Mouse (Mus musculus) CH12.LX (cell line): ENCODE results near the gene Itch. TPM values are rescaled to one million over a fixed set of nuclear protein-coding genes. Genes with fewer than 3 reads are reported as not detected.

Source experiments
- DNase-seq: peaks from one replicate; pipeline ENCODE4 v3.0.0-alpha.2; 2013; ENCODE audit errors: extremely low read depth
- H3K27ac ChIP-seq: 2 replicates; pipeline ENCODE4 v1.5.1; 2012; ENCODE audit warnings: low read depth, mild to moderate bottlenecking, control low read depth, moderate library complexity; ENCODE audit not compliant: insufficient read depth
- H3K27me3 ChIP-seq: replicated peaks from 2 replicates; pipeline ENCODE3; 2012; ENCODE audit warnings: inconsistent platforms
- H3K36me3 ChIP-seq, 2 experiments: replicated peaks in 1 of 2; 2 replicates each; pipeline versions ENCODE3 to v1.6.1; 2012; ENCODE audit warnings: inconsistent platforms in 1 of 2, low read length in 1 of 2, mild to moderate bottlenecking in 1 of 2, mixed read lengths in 1 of 2, moderate library complexity in 1 of 2; ENCODE audit not compliant: control insufficient read depth in 1 of 2, insufficient read depth in 1 of 2
- H3K4me1 ChIP-seq, 2 experiments: 2 replicates each; pipeline ENCODE4 v1.6.1; 2012; ENCODE audit warnings: inconsistent platforms in 1 of 2, moderate library complexity in 1 of 2; ENCODE audit not compliant: insufficient read depth in 2 of 2, control insufficient read depth in 1 of 2
- H3K4me2 ChIP-seq: 2 replicates; pipeline ENCODE4 v1.6.1; 2012; ENCODE audit warnings: low read depth, mild to moderate bottlenecking, control low read depth; ENCODE audit not compliant: poor library complexity, insufficient read depth, severe bottlenecking
- H3K4me3 ChIP-seq, 3 experiments: fragments of 150-350 bp in 1 of 3; sonication (generic) in 1 of 3; replicated peaks in 1 of 3; 2 replicates each; pipeline versions ENCODE3 to v1.5.1; 2011 to 2012; ENCODE audit warnings: low read depth in 2 of 3, low read length in 2 of 3, mild to moderate bottlenecking in 2 of 3, moderate library complexity in 2 of 3, control low read depth in 1 of 3, improper control_type of control experiment in 1 of 3, inconsistent platforms in 1 of 3, mixed read lengths in 1 of 3; ENCODE audit not compliant: poor library complexity in 1 of 3
- H3K79me2 ChIP-seq: replicated peaks from 2 replicates; pipeline ENCODE4 v1.6.1; 2012; ENCODE audit warnings: mild to moderate bottlenecking, moderate library complexity; ENCODE audit not compliant: control insufficient read depth, poor library complexity, insufficient read depth, severe bottlenecking; ENCODE audit errors: extremely low read depth
- H3K9ac ChIP-seq: 2 replicates; pipeline ENCODE4 v1.6.1; 2012; ENCODE audit warnings: low read depth, mild to moderate bottlenecking, control low read depth, moderate library complexity; ENCODE audit not compliant: insufficient read depth
- H3K9me3 ChIP-seq: replicated peaks from 2 replicates; pipeline ENCODE3; 2012; ENCODE audit warnings: low read length, inconsistent platforms, mixed read lengths
- CHD2 ChIP-seq: IDR thresholded peaks from 2 replicates; pipeline ENCODE4 v1.6.1; 2011; ENCODE audit warnings: low read length, improper control_type of control experiment
- CTCF ChIP-seq, 2 experiments: IDR thresholded peaks in 1 of 2; conservative IDR thresholded peaks in 1 of 2; 2 replicates each; pipeline ENCODE4 v1.5.1; 2011 to 2012; ENCODE audit warnings: low read depth in 2 of 2, low read length in 2 of 2, improper control_type of control experiment in 1 of 2, inconsistent platforms in 1 of 2, mild to moderate bottlenecking in 1 of 2, moderate library complexity in 1 of 2
- ELF1 ChIP-seq: IDR thresholded peaks from 2 replicates; pipeline ENCODE4 v1.6.1; 2014; ENCODE audit warnings: low read depth, mild to moderate bottlenecking, inconsistent platforms, low read length, improper control_type of control experiment
- JUN ChIP-seq: IDR thresholded peaks from 2 replicates; pipeline ENCODE4 v1.6.1; 2011; ENCODE audit warnings: low read depth, mild to moderate bottlenecking, low read length, improper control_type of control experiment, moderate library complexity; ENCODE audit not compliant: insufficient read depth
- JUND ChIP-seq: conservative IDR thresholded peaks from 2 replicates; pipeline ENCODE4 v1.6.1; 2011; ENCODE audit warnings: low read depth, low read length, improper control_type of control experiment
- MAFK ChIP-seq: IDR thresholded peaks from 2 replicates; pipeline ENCODE4 v1.6.1; 2011; ENCODE audit warnings: low read length, improper control_type of control experiment; ENCODE audit not compliant: insufficient replicate concordance
- MAX ChIP-seq: IDR thresholded peaks from 2 replicates; pipeline ENCODE4 v1.6.1; 2011; ENCODE audit warnings: low read length, improper control_type of control experiment
- MXI1 ChIP-seq: IDR thresholded peaks from 2 replicates; pipeline ENCODE4 v1.6.1; 2011; ENCODE audit warnings: mild to moderate bottlenecking, low read depth, low read length, improper control_type of control experiment
- NELFE ChIP-seq: IDR thresholded peaks from 2 replicates; pipeline ENCODE4 v1.6.1; 2011; ENCODE audit warnings: low read depth, low read length, improper control_type of control experiment
- PAX5 ChIP-seq: IDR thresholded peaks from 2 replicates; pipeline ENCODE4 v1.6.1; 2012; ENCODE audit warnings: low read length, inconsistent platforms, mixed read lengths
- POLR2A ChIP-seq: IDR thresholded peaks from 2 replicates; pipeline ENCODE4 v1.6.1; 2011; ENCODE audit warnings: low read depth, mild to moderate bottlenecking, improper control_type of control experiment, low read length
- POLR2AphosphoS2 ChIP-seq: IDR thresholded peaks from 2 replicates; pipeline ENCODE4 v1.6.1; 2011; ENCODE audit warnings: low read depth, low read length, improper control_type of control experiment
- RAD21 ChIP-seq: IDR thresholded peaks from 2 replicates; pipeline ENCODE4 v1.6.1; 2011; ENCODE audit warnings: low read depth, mild to moderate bottlenecking, low read length, improper control_type of control experiment, moderate library complexity
- SIN3A ChIP-seq: IDR thresholded peaks from 2 replicates; pipeline ENCODE4 v1.6.1; 2012; ENCODE audit warnings: low read length, improper control_type of control experiment, inconsistent platforms
- SMC3 ChIP-seq: IDR thresholded peaks from 2 replicates; pipeline ENCODE4 v1.6.1; 2011; ENCODE audit warnings: low read depth, low read length, improper control_type of control experiment
- TBP ChIP-seq: conservative IDR thresholded peaks from 2 replicates; pipeline ENCODE4 v1.6.1; 2011; ENCODE audit warnings: low read depth, low read length, improper control_type of control experiment
- TCF12 ChIP-seq: IDR thresholded peaks from 2 replicates; pipeline ENCODE4 v1.6.1; 2014; ENCODE audit warnings: low read depth, mild to moderate bottlenecking, inconsistent platforms, low read length, improper control_type of control experiment
- USF1 ChIP-seq: IDR thresholded peaks from 2 replicates; pipeline ENCODE4 v1.6.1; 2014; ENCODE audit warnings: low read depth, mild to moderate bottlenecking, inconsistent platforms, low read length, improper control_type of control experiment
- ZC3H11A ChIP-seq: IDR thresholded peaks from 2 replicates; pipeline ENCODE4 v1.6.1; 2012; ENCODE audit warnings: low read depth, mild to moderate bottlenecking, inconsistent platforms, low read length, improper control_type of control experiment
- ZKSCAN1 ChIP-seq: IDR thresholded peaks from 2 replicates; pipeline ENCODE4 v1.6.1; 2012; ENCODE audit warnings: low read depth, inconsistent platforms, low read length, improper control_type of control experiment, borderline replicate concordance
- dilution Hi-C: fragments of 300-500 bp; cut with MboI; formaldehyde crosslinking; loops from 2 replicates; pipeline ENCODE4 v1.14.3; 2020; ENCODE audit warnings: low sequenced_read_pairs; ENCODE audit not compliant: extremely low pct_unique_long_range_greater_than_20kb, extremely low pct_ligation_motif_present
- in situ Hi-C: fragments of 300-500 bp; cut with MboI; formaldehyde crosslinking; loops from 3 replicates; pipeline ENCODE4 v1.14.3; 2019; ENCODE audit warnings: low sequenced_read_pairs, low pct_ligation_motif_present, low pct_unique_long_range_greater_than_20kb, mixed read lengths
- polyA plus RNA-seq: library from polyadenylated mRNA; unstranded; fragments of >175 nt; gene quantifications from 2 replicates; pipeline ENCODE4 v1.2.1, GENCODE M21; 2012; ENCODE audit warnings: low read depth; ENCODE audit not compliant: insufficient read length
- total RNA-seq, 2 experiments: library from RNA; depleted of rRNA; stranded (reverse); fragments of 300-350 nt in 1 of 2; fragments of >200 nt in 1 of 2; gene quantifications; 2 replicates each; pipeline ENCODE4 v1.2.3; 2012 to 2014

Itch gene
- total and polyA plus RNA-seq, 3 experiments = 25.3 to 46.6 (median 28.5) TPM

GRCm38 (mm10) chr2:155207419-155207818 lies 74.1 kb downstream of the Itch start:
- Histone ChIP-seq H3K4me3 (no peak overlapping the region), H3K9me3 (no peaks in the 10 kb centered on the region), H3K9ac (no peak overlapping the region), H3K4me1 (peaks cover 4 to 9% of the 10 kb centered on the region in 2 experiments; a peak in 2 of 4 replicates), H3K79me2 (no peaks in the 10 kb centered on the region), H3K27ac (no peak overlapping the region), H3K27me3 (no peaks in the 10 kb centered on the region), H3K36me3 (peaks cover 32 to 76% of the 10 kb centered on the region in 2 experiments), H3K4me2 (no peak overlapping the region)
- TF ChIP-seq RAD21 (peak; percentile 59), ELF1 (no peak), TBP (no peak), MAFK (no peak), CTCF (conservative IDR thresholded peaks at IDR 0.05 in 1 of 2, IDR thresholded peaks at IDR 0.05 in 1 of 2; ENCODE audit: low read depth in 2 of 2, low read length in 2 of 2) (peak; percentile 47 to 78), POLR2A (no peak), JUND (no peak), PAX5 (no peak), NELFE (no peak), JUN (no peak), SMC3 (peak; percentile 62), CHD2 (no peak), MAX (no peak), TCF12 (no peak), MXI1 (no peak)
- dilution Hi-C loops (no loop called here), in situ Hi-C loops (no loop called here)
- DNase-seq = peak; percentile 47

DNA sequence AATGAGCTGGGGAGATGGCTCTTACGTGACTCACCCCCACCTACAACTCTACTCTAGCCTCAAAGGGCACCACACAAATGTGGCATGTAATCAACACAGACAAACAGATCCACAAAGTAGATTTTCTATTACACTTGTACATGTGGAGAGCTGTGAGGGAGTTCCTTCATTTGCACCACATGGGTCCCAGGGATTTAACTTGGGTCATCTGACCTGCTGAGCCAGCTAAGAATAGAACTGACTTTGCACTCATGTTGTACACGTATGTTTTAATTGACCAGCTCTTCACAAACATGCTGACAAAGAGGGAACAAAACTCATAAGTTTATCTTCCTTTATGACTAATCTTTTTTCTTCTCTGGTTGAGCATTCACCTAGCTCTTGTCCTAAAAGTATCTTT lies 89.8 kb downstream of the Itch start:
- Histone ChIP-seq H3K79me2 (no peaks in the 10 kb centered on the region), H3K27ac (no peak overlapping the region), H3K27me3 (no peaks in the 10 kb centered on the region), H3K4me3 (no peak overlapping the region), H3K9ac (no peak overlapping the region), H3K36me3 (peaks cover 39 to 84% of the 10 kb centered on the region in 2 experiments), H3K4me2 (no peak overlapping the region), H3K9me3 (no peaks in the 10 kb centered on the region), H3K4me1 (no peaks in the 10 kb centered on the region)
- DNase-seq = no peak
- TF ChIP-seq USF1 = no peak
- no peak for TF ChIP-seq ZKSCAN1
- no peak for TF ChIP-seq MAX
- TF ChIP-seq ZC3H11A = no peak
- TF ChIP-seq ELF1 = no peak
- TF ChIP-seq SIN3A = no peak
- no peak for TF ChIP-seq POLR2AphosphoS2
- dilution Hi-C loops (no loop called here), in situ Hi-C loops (no loop called here)
